Mouse (Mus musculus) E14TG2a.4 (cell line): ENCODE results near the gene Abca2.

ENCODE experiments used
- CTCF ChIP-seq: conservative IDR thresholded peaks from 2 replicates; pipeline ENCODE4 v1.5.1; 2014; ENCODE audit warnings: low read length
- NANOG ChIP-seq: IDR thresholded peaks from 2 replicates; pipeline ENCODE4 v1.6.1; 2014; ENCODE audit warnings: borderline replicate concordance, low read length, mixed read lengths

- TF ChIP-seq CTCF (no peak), NANOG (no peak)
These were observed 3.0 kb upstream of the Abca2 start for GRCm38 (mm10) chr2:25425481-25425880.
